Mouse (Mus musculus) erythroblast, embryonic 14.5 days (primary cell): ENCODE data around the gene Atp2b2.

Source experiments
- GATA1 ChIP-seq: IDR thresholded peaks from 2 replicates; pipeline ENCODE4 v1.6.1; 2012; ENCODE audit warnings: low read length, inconsistent platforms, mixed read lengths
- TAL1 ChIP-seq: IDR thresholded peaks from 3 replicates; pipeline ENCODE4 v1.6.1; 2012; ENCODE audit warnings: low read length, inconsistent platforms, mixed read lengths

DNA sequence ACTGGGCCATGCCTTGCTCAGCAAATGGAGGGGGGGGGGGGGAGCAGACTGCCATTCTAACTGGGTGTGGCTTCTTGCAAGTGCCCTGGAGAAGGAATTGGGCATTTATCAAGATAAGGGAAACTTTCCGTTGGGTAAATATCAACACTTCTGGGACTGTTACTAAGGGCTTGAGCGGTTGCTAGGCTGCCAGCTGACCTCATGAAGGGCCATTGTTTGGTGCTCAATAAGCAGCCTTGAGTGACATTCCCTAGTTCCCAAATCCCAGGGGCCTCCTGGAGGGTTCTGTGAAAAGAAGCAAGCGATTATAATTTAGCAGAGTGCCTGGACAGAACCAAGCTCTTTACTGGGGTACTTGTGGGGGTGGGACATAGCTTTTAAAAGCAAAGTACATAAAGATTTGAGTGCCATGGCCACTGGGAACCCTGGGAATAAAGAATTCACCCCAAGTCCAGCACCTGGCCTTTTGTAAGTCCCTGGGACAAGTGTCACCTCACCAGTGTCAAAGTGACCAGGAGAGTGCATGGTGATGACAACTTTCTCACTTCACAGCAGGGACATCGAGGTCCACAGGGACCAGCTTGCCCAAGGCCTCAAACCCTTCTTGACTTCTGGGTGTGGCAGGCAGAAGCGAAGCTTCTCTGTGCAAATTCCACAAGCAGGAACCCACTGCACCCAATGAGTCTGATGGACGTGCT lies 105.5 kb downstream of the Atp2b2 start:
- TF ChIP-seq TAL1: no peak
- TF ChIP-seq GATA1: no peak
